In genomic region chr15:8709578-8709977, GRCm38 (mm10) we compare ENCODE assay signal across 8 mouse cellular contexts. TPM values are rescaled to one million over a fixed set of nuclear protein-coding genes. Genes with fewer than 3 reads are reported as not detected.
DNase-seq lines count a peak whose midpoint lies in the region; ATAC-seq and TF ChIP-seq lines count a peak whose summit lies in the region.

No protein-coding gene starts in this region.

- 1% methylated on average over 11 of the region's 11 CpGs for WGBS in lung, embryonic 14.5 days
- 1% methylated on average over 11 of the region's 11 CpGs for WGBS in heart, embryonic 16.5 days
- 6% methylated on average over 11 of the region's 11 CpGs for WGBS in liver, embryonic 12.5 days (ENCODE audit: insufficient replicate concordance)
- WGBS in stomach, embryonic 14.5 days: under 1% methylated on average over 11 of the region's 11 CpGs

- no peaks in the 10 kb centered on the region for H3K9me3 ChIP-seq in lung, embryonic 14.5 days (ENCODE audit: low read depth, low read length)
- H3K9me3 ChIP-seq in heart, embryonic 16.5 days (replicated peaks; ENCODE audit: control insufficient read depth, low read length): no peaks in the 10 kb centered on the region
- H3K9me3 ChIP-seq in liver, embryonic 12.5 days (replicated peaks): no peaks in the 10 kb centered on the region
- H3K9me3 ChIP-seq in stomach, embryonic 14.5 days (ENCODE audit: control insufficient read depth, low read depth, low read length): no peaks in the 10 kb centered on the region

- peak overlapping the region; percentile 67 for H3K4me3 ChIP-seq in lung, embryonic 14.5 days (ENCODE audit: low read depth, low read length)
- peak overlapping the region; percentile 80 for H3K4me3 ChIP-seq in heart, embryonic 16.5 days (ENCODE audit: low read length)
- H3K4me3 ChIP-seq in liver, embryonic 12.5 days: peak overlapping the region; percentile 65
- H3K4me3 ChIP-seq in stomach, embryonic 14.5 days (ENCODE audit: low read depth, low read length): peak overlapping the region; percentile 60

- ATAC-seq in lung, embryonic 14.5 days (ENCODE audit: insufficient read depth): 0 out of 2 replicates have a peak, but pooled peaks have one; percentile 48
- ATAC-seq in heart, embryonic 16.5 days (replicated peaks; ENCODE audit: extremely low read depth, insufficient read depth, low FRiP score): 0 out of 2 replicates have a peak, but pooled peaks have one; percentile 65
- ATAC-seq in liver, embryonic 12.5 days: no peak
- ATAC-seq in stomach, embryonic 14.5 days (ENCODE audit: insufficient number of reproducible peaks, insufficient read depth, low FRiP score, low read depth): no peak

- peak overlapping the region; percentile 72 for H3K9ac ChIP-seq in lung, embryonic 14.5 days
- H3K9ac ChIP-seq in heart, embryonic 16.5 days (ENCODE audit: low read length): peak overlapping the region; percentile 82
- no peak overlapping the region for H3K9ac ChIP-seq in liver, embryonic 12.5 days
- no peak overlapping the region for H3K9ac ChIP-seq in stomach, embryonic 14.5 days (replicated peaks; ENCODE audit: low read depth, low read length)

- H3K4me1 ChIP-seq in lung, embryonic 14.5 days (ENCODE audit: insufficient read depth): 0 out of 2 replicates have a peak, but pooled peaks cover 5% of the 10 kb centered on the region
- peaks cover 6% of the 10 kb centered on the region; the same call in 1 of the 2 replicates for H3K4me1 ChIP-seq in heart, embryonic 16.5 days (ENCODE audit: control insufficient read depth, insufficient read depth, low read length)
- H3K4me1 ChIP-seq in liver, embryonic 12.5 days: peaks cover 38% of the 10 kb centered on the region
- no peaks in the 10 kb centered on the region for H3K4me1 ChIP-seq in stomach, embryonic 14.5 days (ENCODE audit: control insufficient read depth, insufficient read depth, low read length)

- no peaks in the 10 kb centered on the region for H3K27me3 ChIP-seq in lung, embryonic 14.5 days (ENCODE audit: insufficient read depth, low read length)
- H3K27me3 ChIP-seq in heart, embryonic 16.5 days (ENCODE audit: control insufficient read depth, insufficient read depth, low read length): no peaks in the 10 kb centered on the region
- H3K27me3 ChIP-seq in liver, embryonic 12.5 days (replicated peaks): peaks cover 17% of the 10 kb centered on the region
- H3K27me3 ChIP-seq in stomach, embryonic 14.5 days (ENCODE audit: control insufficient read depth, insufficient read depth, low read length): 0 out of 2 replicates have a peak, but pooled peaks cover 4% of the 10 kb centered on the region

- DNase-seq in lung, embryonic 14.5 days: peak; percentile 77
- DNase-seq in lung, postnatal 4 days: no peak
- peak; percentile 61 to 66 for DNase-seq in cerebellum, postnatal 14 days
- DNase-seq in urinary bladder, adult 2 months (ENCODE audit: low spot score): no peak
- DNase-seq in gastrocnemius, adult 8-10 months (ENCODE audit: low spot score in 2 of 2): no peak

- peaks cover 6% of the 10 kb centered on the region for H3K36me3 ChIP-seq in lung, embryonic 14.5 days (ENCODE audit: insufficient read depth)
- no peaks in the 10 kb centered on the region for H3K36me3 ChIP-seq in heart, embryonic 16.5 days (ENCODE audit: control insufficient read depth, insufficient read depth)
- H3K36me3 ChIP-seq in liver, embryonic 12.5 days: no peaks in the 10 kb centered on the region
- H3K36me3 ChIP-seq in stomach, embryonic 14.5 days (ENCODE audit: control insufficient read depth, insufficient read depth, low read length): no peaks in the 10 kb centered on the region

- TF ChIP-seq CTCF in lung, embryonic 14.5 days (IDR thresholded peaks at IDR 0.05; ENCODE audit: low read depth): no peak

- peak overlapping the region; percentile 78 for H3K4me2 ChIP-seq in lung, embryonic 14.5 days
- peak overlapping the region; percentile 85 for H3K4me2 ChIP-seq in heart, embryonic 16.5 days (ENCODE audit: low read depth, low read length)
- peak overlapping the region; percentile 91 for H3K4me2 ChIP-seq in liver, embryonic 12.5 days
- peak overlapping the region; percentile 76 for H3K4me2 ChIP-seq in stomach, embryonic 14.5 days (replicated peaks; ENCODE audit: low read depth, low read length)

- no peak overlapping the region for H3K27ac ChIP-seq in lung, embryonic 14.5 days (ENCODE audit: low read depth)
- H3K27ac ChIP-seq in heart, embryonic 16.5 days (ENCODE audit: low read length): no peak overlapping the region
- no peak overlapping the region for H3K27ac ChIP-seq in liver, embryonic 12.5 days
- H3K27ac ChIP-seq in stomach, embryonic 14.5 days (ENCODE audit: low read length): no peak overlapping the region

RNA-seq across cellular contexts. Expression of gene Slc1a3, which starts 1.0 kb away (rescaled TPM):
- 24.5 and 26.1 TPM in 2 replicates for polyA plus RNA-seq in lung, embryonic 14.5 days (2014; fragmentation: Nextera tagmentation; extraction: Ambion mirVana)
- 11.5 and 15.2 TPM in 2 replicates for polyA plus RNA-seq in heart, embryonic 16.5 days (2015; fragmentation: Nextera tagmentation; extraction: Ambion mirVana)
- polyA plus RNA-seq in liver, embryonic 12.5 days (2016; fragmentation: Nextera tagmentation; extraction: Ambion mirVana): 2.4 and 3.0 TPM in 2 replicates
- 18.3 and 19.3 TPM in 2 replicates for polyA plus RNA-seq in stomach, embryonic 14.5 days (2014; fragmentation: Nextera tagmentation; extraction: Ambion mirVana)
- 4.0 and 4.3 TPM in 2 replicates for polyA plus RNA-seq in urinary bladder, adult 2 months (2012; rRNA removed)
- total RNA-seq in gastrocnemius, adult 8-10 months (2022): 1 to 10 TPM in 3 of 4 experiments, under 1 TPM in 1; 0.56 to 2.8 (median 1.3) TPM

Comparison
In these comparisons a context has a peak if more than half of its experiments do, and no peak if none do; other contexts are left out.
1. DNase-seq: peak in lung, embryonic 14.5 days (single experiment) and cerebellum, postnatal 14 days (2 of 2); none in lung, postnatal 4 days (0 of 2), urinary bladder, adult 2 months (single experiment) and gastrocnemius, adult 8-10 months (0 of 2).
2. ATAC-seq: peak in lung, embryonic 14.5 days (single experiment) and heart, embryonic 16.5 days (single experiment); none in liver, embryonic 12.5 days (single experiment) and stomach, embryonic 14.5 days (single experiment).
3. H3K9ac ChIP-seq: peak in lung, embryonic 14.5 days (single experiment) and heart, embryonic 16.5 days (single experiment); none in liver, embryonic 12.5 days (single experiment) and stomach, embryonic 14.5 days (single experiment).
4. Peak in every context shown above with its lines, with median percentiles within 50 percentile points of each other: H3K4me2 ChIP-seq and H3K4me3 ChIP-seq.